Mouse (Mus musculus) cerebellum, adult 11 months (tissue): ENCODE measurements at regions not wholly inside any gene's neighbourhood (a gene's known extent, or its start where the extent isn't known, plus 50 kb on each side); places are given as distances from the start of the nearest gene placed in this dataset.

Experiments used
- DNase-seq: peaks from one replicate; pipeline ENCODE4 v3.0.0; 2022

GRCm38 (mm10) chr10:92483592-92483991, 238.6 kb downstream of the Nedd1 start:
- DNase-seq: no peak

GRCm38 (mm10) chr10:92473282-92473681, 248.9 kb downstream of the Nedd1 start:
- DNase-seq: no peak

- DNase-seq: no peak
Observed at GRCm38 (mm10) chr10:92471111-92471510, 251.1 kb downstream of the Nedd1 start.

- DNase-seq: no peak
Observed at GRCm38 (mm10) chr10:92455195-92455594, 267.0 kb downstream of the Nedd1 start.

GRCm38 (mm10) chr10:92453550-92453949, 268.7 kb downstream of the Nedd1 start:
- no peak for DNase-seq

- no peak for DNase-seq
Observed at GRCm38 (mm10) chr10:92445957-92446356, 276.3 kb downstream of the Nedd1 start.

GRCm38 (mm10) chr10:92438621-92439394, 283.4 kb downstream of the Nedd1 start:
- no peak for DNase-seq

- DNase-seq: no peak
Observed at GRCm38 (mm10) chr10:92429256-92429655, 293.0 kb downstream of the Nedd1 start.

- DNase-seq: no peak
Observed at GRCm38 (mm10) chr10:92428026-92428425, 294.2 kb downstream of the Nedd1 start.

GRCm38 (mm10) chr10:92426443-92426842, 295.8 kb downstream of the Nedd1 start:
- no peak for DNase-seq

GRCm38 (mm10) chr10:92412737-92413136, 309.5 kb downstream of the Nedd1 start:
- DNase-seq: no peak

GRCm38 (mm10) chr10:92410813-92411325, 311.4 kb downstream of the Nedd1 start:
- no peak for DNase-seq

GRCm38 (mm10) chr10:92404697-92405293, 317.4 kb downstream of the Nedd1 start:
- no peak for DNase-seq

- no peak for DNase-seq
Observed at GRCm38 (mm10) chr10:92400587-92401090, 321.6 kb downstream of the Nedd1 start.

- DNase-seq: no peak
Observed at GRCm38 (mm10) chr10:92389176-92389732, 333.0 kb downstream of the Nedd1 start.

- DNase-seq: no peak
Observed at GRCm38 (mm10) chr10:92367126-92367525, 355.1 kb downstream of the Nedd1 start.

GRCm38 (mm10) chr10:92356738-92357137, 365.5 kb downstream of the Nedd1 start:
- DNase-seq: no peak

- no peak for DNase-seq
Observed at GRCm38 (mm10) chr10:92349043-92349442, 373.2 kb downstream of the Nedd1 start.

- no peak for DNase-seq
Observed at GRCm38 (mm10) chr10:92347960-92348675, 374.1 kb downstream of the Nedd1 start.

GRCm38 (mm10) chr10:92339671-92340070, 382.5 kb downstream of the Nedd1 start:
- no peak for DNase-seq

GRCm38 (mm10) chr10:92336949-92337348, 385.3 kb downstream of the Nedd1 start:
- DNase-seq: no peak

- DNase-seq: no peak
Observed at GRCm38 (mm10) chr10:92336138-92336537, 386.1 kb downstream of the Nedd1 start.

- DNase-seq: no peak
Observed at GRCm38 (mm10) chr10:92335141-92335540, 387.1 kb downstream of the Nedd1 start.
